In genomic region chr17:84367663-84368062, GRCm38 (mm10) we compare ENCODE assay signal across 9 mouse cellular contexts.
DNase-seq lines count a peak whose midpoint lies in the region; ATAC-seq and TF ChIP-seq lines count a peak whose summit lies in the region.
"Had no signal": no experiment of that assay in that cellular context is flagged by ENCODE, and none has a peak within 500 bp of the region (broad histone marks: within the 10 kb centered on the region; RNA-seq: fewer than 3 reads in every experiment).

No protein-coding gene starts in this region.

- peak; percentile 52 for TF ChIP-seq CTCF in intestine, postnatal 0 days (IDR thresholded peaks at IDR 0.05; ENCODE audit: low read depth)

- 82% methylated on average over 3 of the region's 3 CpGs for WGBS in heart, embryonic 11.5 days (ENCODE audit: insufficient replicate concordance)
- WGBS in embryonic facial prominence, embryonic 15.5 days, result 31% methylated on average over 3 of the region's 3 CpGs
- WGBS in intestine, postnatal 0 days, result 62% methylated on average over 3 of the region's 3 CpGs

- no peaks in the 10 kb centered on the region for H3K36me3 ChIP-seq in heart, embryonic 11.5 days (ENCODE audit: control insufficient read depth, insufficient read depth, low read length)
- H3K36me3 ChIP-seq in embryonic facial prominence, embryonic 15.5 days, result no peaks in the 10 kb centered on the region
- H3K36me3 ChIP-seq in intestine, postnatal 0 days (ENCODE audit: control insufficient read depth, insufficient read depth), result no peaks in the 10 kb centered on the region

- H3K4me3 ChIP-seq in heart, embryonic 11.5 days (ENCODE audit: low read depth, low read length), result no peak overlapping the region
- no peak overlapping the region for H3K4me3 ChIP-seq in embryonic facial prominence, embryonic 15.5 days (replicated peaks)
- H3K4me3 ChIP-seq in intestine, postnatal 0 days (ENCODE audit: low read depth, low read length), result no peak overlapping the region
- H3K4me3 ChIP-seq: myocyte had no signal

- H3K27me3 ChIP-seq in heart, embryonic 11.5 days (ENCODE audit: control insufficient read depth, insufficient read depth, low read length), result no peaks in the 10 kb centered on the region
- no peaks in the 10 kb centered on the region for H3K27me3 ChIP-seq in embryonic facial prominence, embryonic 15.5 days
- no peaks in the 10 kb centered on the region for H3K27me3 ChIP-seq in intestine, postnatal 0 days (replicated peaks; ENCODE audit: control insufficient read depth, insufficient read depth, low read length)

- no peak overlapping the region for H3K4me2 ChIP-seq in heart, embryonic 11.5 days
- H3K4me2 ChIP-seq in embryonic facial prominence, embryonic 15.5 days (replicated peaks), result no peak overlapping the region
- no peak overlapping the region for H3K4me2 ChIP-seq in intestine, postnatal 0 days (replicated peaks; ENCODE audit: low read depth)

- H3K27ac ChIP-seq in heart, embryonic 11.5 days (ENCODE audit: low read depth, low read length), result no peak overlapping the region
- H3K27ac ChIP-seq in embryonic facial prominence, embryonic 15.5 days (replicated peaks), result peak overlapping the region; percentile 88
- H3K27ac ChIP-seq in intestine, postnatal 0 days (ENCODE audit: low read depth, low read length), result peak overlapping the region; percentile 37; the same call in 1 of the 2 replicates

- no peaks in the 10 kb centered on the region for H3K9me3 ChIP-seq in heart, embryonic 11.5 days (replicated peaks; ENCODE audit: control insufficient read depth, low read length)
- H3K9me3 ChIP-seq in embryonic facial prominence, embryonic 15.5 days (replicated peaks), result no peaks in the 10 kb centered on the region
- H3K9me3 ChIP-seq in intestine, postnatal 0 days (ENCODE audit: control insufficient read depth), result no peaks in the 10 kb centered on the region

- peak; percentile 69 to 79 for DNase-seq in heart, adult 18-20 months
- peak; percentile 54 for DNase-seq in adrenal gland, postnatal 10 days
- no peak for DNase-seq in urinary bladder, postnatal 10 days (ENCODE audit: low spot score)
- DNase-seq in urinary bladder, postnatal 25 days (ENCODE audit: low spot score), result no peak

- H3K9ac ChIP-seq in heart, embryonic 11.5 days (ENCODE audit: low read depth, low read length), result no peak overlapping the region
- no peak overlapping the region for H3K9ac ChIP-seq in embryonic facial prominence, embryonic 15.5 days
- H3K9ac ChIP-seq in intestine, postnatal 0 days (ENCODE audit: low read depth, low read length), result no peak overlapping the region

- H3K4me1 ChIP-seq in heart, embryonic 11.5 days (ENCODE audit: control insufficient read depth, insufficient read depth, low read length), result peaks cover 27% of the 10 kb centered on the region
- H3K4me1 ChIP-seq in embryonic facial prominence, embryonic 15.5 days, result peaks cover 61% of the 10 kb centered on the region
- H3K4me1 ChIP-seq in intestine, postnatal 0 days (replicated peaks; ENCODE audit: control insufficient read depth, insufficient read depth, low read length), result peaks cover 21% of the 10 kb centered on the region

- ATAC-seq in heart, embryonic 11.5 days (replicated peaks; ENCODE audit: insufficient number of reproducible peaks, low FRiP score, low TSS enrichment), result no peak
- peak; percentile 60 for ATAC-seq in embryonic facial prominence, embryonic 15.5 days (ENCODE audit: insufficient number of reproducible peaks, low FRiP score, low TSS enrichment, low read depth)
- no peak for ATAC-seq in intestine, postnatal 0 days
- no peak for ATAC-seq in erythroid progenitor cell, adult 5-6 weeks (replicated peaks; ENCODE audit: low FRiP score, poor library complexity, severe bottlenecking)

Comparison
In these comparisons a context has a peak if more than half of its experiments do, and no peak if none do; other contexts are left out.
1. DNase-seq: peak in heart, adult 18-20 months (2 of 2) and adrenal gland, postnatal 10 days (single experiment); none in urinary bladder, postnatal 10 days (single experiment) and urinary bladder, postnatal 25 days (single experiment).